Mouse (Mus musculus) erythroblast, embryonic 14.5 days (primary cell): ENCODE results near the gene Vars. TPM values are rescaled to one million over a fixed set of nuclear protein-coding genes. Genes with fewer than 3 reads are reported as not detected.
A peak's percentile ranks its signal among the peaks of the same experiment; 100 is the strongest.
"Not testable (repeated sequence)": the region's sequence is repeated elsewhere in the genome, so short reads cannot be mapped to it uniquely, and the experiment has no call there.

Source experiments
- H3K27me3 ChIP-seq: 2 replicates; pipeline ENCODE4 v1.6.1; 2012; ENCODE audit warnings: inconsistent platforms; ENCODE audit not compliant: control insufficient read depth
- H3K36me3 ChIP-seq: 2 replicates; pipeline ENCODE4 v1.6.1; 2012; ENCODE audit warnings: mild to moderate bottlenecking, inconsistent platforms; ENCODE audit not compliant: control insufficient read depth
- H3K4me1 ChIP-seq: 2 replicates; pipeline ENCODE4 v1.6.1; 2012; ENCODE audit warnings: inconsistent platforms; ENCODE audit not compliant: control insufficient read depth
- H3K4me3 ChIP-seq: replicated peaks from 2 replicates; pipeline ENCODE3; 2012; ENCODE audit warnings: moderate library complexity, mild to moderate bottlenecking, inconsistent platforms
- H3K9me3 ChIP-seq: 2 replicates; pipeline ENCODE4 v1.6.1; 2012; ENCODE audit warnings: low read length, inconsistent platforms, mixed read lengths; ENCODE audit not compliant: control insufficient read depth
- GATA1 ChIP-seq: IDR thresholded peaks from 2 replicates; pipeline ENCODE4 v1.6.1; 2012; ENCODE audit warnings: low read length, inconsistent platforms, mixed read lengths
- TAL1 ChIP-seq: IDR thresholded peaks from 3 replicates; pipeline ENCODE4 v1.6.1; 2012; ENCODE audit warnings: low read length, inconsistent platforms, mixed read lengths
- polyA plus RNA-seq: library from polyadenylated mRNA; stranded (reverse); fragments of >175 nt; gene quantifications from 2 replicates; pipeline ENCODE4 v1.2.3, GENCODE M21; 2012

Gene Vars
- polyA plus RNA-seq, result 41.7 and 44.9 TPM in 2 replicates

- TF ChIP-seq TAL1, result no peak
- no peak for TF ChIP-seq GATA1
- peak within 1 kb of the TSS; percentile 87 for H3K4me3 ChIP-seq
- no peaks in the 10 kb centered on the region for H3K9me3 ChIP-seq
- H3K27me3 ChIP-seq, result no peaks in the 10 kb centered on the region
- H3K4me1 ChIP-seq, result peaks cover 80% of the 10 kb centered on the region
- H3K36me3 ChIP-seq, result peaks cover 63% of the 10 kb centered on the region
Observed at GRCm38 (mm10) chr17:35000717-35001451, at the start of gene Vars. Vars (plus strand) TSS chr17:35000987.

DNA sequence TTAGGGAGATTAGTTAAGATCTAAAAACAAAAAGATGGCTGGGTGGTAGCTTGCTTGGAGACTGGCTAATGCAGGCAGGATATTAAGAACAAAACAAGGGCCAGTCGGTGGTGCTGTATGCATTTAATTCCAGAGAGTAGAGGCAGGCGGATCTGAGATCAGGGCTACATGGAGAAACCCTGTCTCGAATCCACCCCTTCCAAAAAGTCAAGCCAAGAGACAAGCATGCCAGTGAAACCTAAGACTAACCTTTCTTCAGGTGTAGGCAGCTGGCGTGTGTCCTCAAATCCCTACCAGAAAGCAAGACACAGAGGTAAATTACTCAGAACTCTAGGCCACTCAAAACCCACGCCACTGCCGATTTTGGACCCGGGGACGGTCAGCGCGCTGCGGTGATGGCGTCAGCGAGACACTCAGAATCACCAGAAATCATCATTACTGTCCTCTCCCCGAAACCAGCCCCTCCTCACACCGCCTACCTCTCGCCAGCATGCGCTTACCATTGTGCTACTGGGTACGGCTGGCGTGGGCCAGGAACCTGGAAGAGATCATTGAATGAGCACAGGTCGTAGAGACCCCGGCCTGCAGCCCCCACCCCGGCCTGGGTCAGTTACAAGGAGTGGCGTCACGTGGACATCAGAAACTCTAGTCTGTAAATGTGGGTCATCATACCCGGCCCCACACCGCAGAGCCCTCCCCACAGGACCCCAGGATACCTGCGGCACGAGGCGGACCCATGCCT lies 49.0 kb upstream of the Vars start:
- Histone ChIP-seq H3K9me3 (no peaks in the 10 kb centered on the region), H3K36me3 (peaks cover 23% of the 10 kb centered on the region), H3K27me3 (peaks cover 14% of the 10 kb centered on the region), H3K4me3 (peak overlapping the region; percentile 75), H3K4me1 (peaks cover 26% of the 10 kb centered on the region)
- no peak for TF ChIP-seq TAL1
- no peak for TF ChIP-seq GATA1

- H3K9me3 ChIP-seq, result peaks cover 2% of the 10 kb centered on the region; the same call in 1 of the 2 replicates
- H3K36me3 ChIP-seq, result peaks cover 23% of the 10 kb centered on the region
- peaks cover 21% of the 10 kb centered on the region for H3K27me3 ChIP-seq
- TF ChIP-seq TAL1, result no peak
- TF ChIP-seq GATA1, result no peak
- H3K4me1 ChIP-seq, result peaks cover 26% of the 10 kb centered on the region
- peak overlapping the region; percentile 75 for H3K4me3 ChIP-seq
Observed at GRCm38 (mm10) chr17:34952378-34953040, 48.3 kb upstream of the Vars start.

DNA sequence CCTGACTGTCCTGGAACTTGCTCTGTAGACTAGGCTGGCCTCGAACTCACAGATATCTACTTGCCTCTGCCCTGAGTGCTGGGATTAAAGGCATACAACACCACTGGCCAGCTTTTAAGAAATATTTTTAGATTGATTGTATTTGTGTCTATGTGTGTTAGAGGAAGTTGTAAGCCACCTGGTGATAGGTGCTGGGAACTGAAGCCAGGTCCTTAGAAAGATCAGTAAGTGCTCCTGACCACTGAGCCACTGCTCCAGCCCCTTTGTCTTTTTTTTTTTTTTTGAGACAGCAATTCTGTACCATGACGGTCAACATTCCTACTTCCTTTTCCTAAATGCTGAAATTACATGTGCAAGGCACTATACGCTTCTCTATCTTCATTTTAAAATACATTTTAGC lies 47.5 kb upstream of the Vars start:
- Histone ChIP-seq H3K4me1 (peaks cover 26% of the 10 kb centered on the region), H3K9me3 (peaks cover 2% of the 10 kb centered on the region; the same call in 1 of the 2 replicates), H3K4me3 (no peak overlapping the region), H3K27me3 (peaks cover 26% of the 10 kb centered on the region), H3K36me3 (peaks cover 23% of the 10 kb centered on the region)
- no peak for TF ChIP-seq TAL1
- no peak for TF ChIP-seq GATA1

GRCm38 (mm10) chr17:34953904-34954303 lies 46.9 kb upstream of the Vars start:
- H3K9me3 ChIP-seq, result peaks cover 2% of the 10 kb centered on the region; the same call in 1 of the 2 replicates
- H3K4me3 ChIP-seq, result no peak overlapping the region

GRCm38 (mm10) chr17:34954831-34955230 lies 46.0 kb upstream of the Vars start:
- H3K27me3 ChIP-seq, result peaks cover 36% of the 10 kb centered on the region

More at GRCm38 (mm10) chr17:34953904-34954303, 46.9 kb upstream of the Vars start:
- peaks cover 26% of the 10 kb centered on the region for H3K4me1 ChIP-seq
- TF ChIP-seq TAL1 (no peak), GATA1 (no peak)
- H3K36me3 ChIP-seq, result peaks cover 21% of the 10 kb centered on the region
- peaks cover 27% of the 10 kb centered on the region for H3K27me3 ChIP-seq

DNA sequence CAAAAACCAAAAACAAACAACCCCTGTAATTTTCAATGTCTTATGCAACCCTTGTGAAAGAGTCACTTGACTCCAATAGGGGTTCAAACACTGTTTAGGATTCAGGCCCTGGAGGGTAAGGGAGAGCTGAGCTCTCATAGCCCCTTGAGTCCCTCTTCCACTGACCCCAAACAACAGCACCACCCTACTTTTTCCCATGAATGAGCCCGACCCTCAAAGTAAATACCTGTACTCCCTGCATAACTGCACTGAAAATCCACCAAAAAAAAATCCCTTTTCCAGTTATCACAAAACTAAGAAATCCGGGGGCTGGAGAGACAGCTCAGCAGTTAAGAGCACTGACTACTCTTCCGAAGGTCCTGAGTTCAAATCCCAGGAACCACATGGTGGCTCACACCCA lies 44.9 kb upstream of the Vars start:
- peaks cover 2% of the 10 kb centered on the region; the same call in 1 of the 2 replicates for H3K9me3 ChIP-seq
- peaks cover 46% of the 10 kb centered on the region for H3K27me3 ChIP-seq
- peaks cover 30% of the 10 kb centered on the region for H3K4me1 ChIP-seq
- no peak for TF ChIP-seq TAL1
- no peak for TF ChIP-seq GATA1
- peaks cover 7% of the 10 kb centered on the region for H3K36me3 ChIP-seq
- no peak overlapping the region for H3K4me3 ChIP-seq

More at GRCm38 (mm10) chr17:34954831-34955230, 46.0 kb upstream of the Vars start:
- Histone ChIP-seq H3K4me3 (no peak overlapping the region), H3K9me3 (peaks cover 2% of the 10 kb centered on the region; the same call in 1 of the 2 replicates), H3K36me3 (peaks cover 17% of the 10 kb centered on the region), H3K4me1 (peaks cover 32% of the 10 kb centered on the region)
- no peak for TF ChIP-seq TAL1
- no peak for TF ChIP-seq GATA1

GRCm38 (mm10) chr17:34956340-34956739 lies 44.4 kb upstream of the Vars start:
- Histone ChIP-seq H3K9me3 (peaks cover 2% of the 10 kb centered on the region; the same call in 1 of the 2 replicates), H3K27me3 (peaks cover 51% of the 10 kb centered on the region), H3K4me1 (peaks cover 25% of the 10 kb centered on the region), H3K36me3 (peaks cover 2% of the 10 kb centered on the region), H3K4me3 (no peak overlapping the region)
- TF ChIP-seq TAL1 (no peak), GATA1 (no peak)

- Histone ChIP-seq H3K27me3 (peaks cover 60% of the 10 kb centered on the region), H3K4me1 (peaks cover 16% of the 10 kb centered on the region)
- not testable (repeated sequence) for H3K9me3 ChIP-seq, H3K36me3 ChIP-seq, H3K4me3 ChIP-seq
Observed at GRCm38 (mm10) chr17:34957291-34957690, 43.5 kb upstream of the Vars start.

GRCm38 (mm10) chr17:34957966-34958365 lies 42.8 kb upstream of the Vars start:
- peaks cover 67% of the 10 kb centered on the region for H3K27me3 ChIP-seq
- peaks cover 12% of the 10 kb centered on the region for H3K4me1 ChIP-seq
- not testable (repeated sequence) for H3K9me3 ChIP-seq, H3K36me3 ChIP-seq, H3K4me3 ChIP-seq

- Histone ChIP-seq H3K4me1 (peaks cover 12% of the 10 kb centered on the region), H3K4me3 (peak overlapping the region; percentile 47), H3K27me3 (peaks cover 74% of the 10 kb centered on the region)
- H3K36me3 ChIP-seq, H3K9me3 ChIP-seq: not testable (repeated sequence)
Observed at GRCm38 (mm10) chr17:34958734-34959129, 42.1 kb upstream of the Vars start.

DNA sequence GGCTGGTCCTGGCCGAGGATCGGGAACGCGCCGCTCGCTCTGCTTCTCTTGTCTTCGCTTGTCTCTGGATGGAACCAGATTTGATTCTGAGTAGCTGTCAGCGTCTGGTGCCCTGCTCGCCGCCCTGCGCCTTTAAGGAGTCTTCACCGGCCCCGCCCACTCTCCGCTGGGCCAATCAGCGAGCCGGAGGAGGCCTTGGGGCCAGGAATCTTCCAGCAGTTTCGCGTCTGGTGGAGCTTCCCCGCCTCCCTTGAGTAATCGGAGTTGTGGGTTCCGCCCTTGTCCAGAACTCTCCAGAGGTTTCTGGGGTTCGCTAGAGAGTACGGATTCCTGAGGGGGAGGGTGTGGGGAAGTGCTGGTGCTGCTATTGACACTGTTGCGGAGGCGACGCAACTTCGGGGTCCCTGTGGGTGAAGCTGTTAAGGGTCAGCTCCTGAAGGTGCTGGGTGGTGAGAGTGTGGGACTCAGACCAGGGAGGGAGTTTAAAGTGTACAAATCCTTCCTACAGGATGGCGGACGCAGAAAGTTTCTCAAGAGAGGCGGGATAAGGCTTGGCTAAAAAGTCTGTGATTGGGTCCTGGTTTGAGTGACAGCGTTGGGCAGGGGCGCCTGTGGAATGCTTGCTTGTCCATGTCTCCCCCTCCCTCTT lies 41.5 kb upstream of the Vars start, which contains the start of gene Hspa1b:
Gene Hspa1b (minus strand): TSS at position 109 of the 649 bp plus-strand sequence.
- H3K4me3 ChIP-seq, result peak within 1 kb of the TSS; percentile 56
- not testable (repeated sequence) for H3K36me3 ChIP-seq, H3K9me3 ChIP-seq
- H3K4me1 ChIP-seq, result peaks cover 12% of the 10 kb centered on the region
- H3K27me3 ChIP-seq, result peaks cover 77% of the 10 kb centered on the region
